Mouse (Mus musculus): ENCODE measurements around the gene Tulp4. TPM values are rescaled to one million over a fixed set of nuclear protein-coding genes. Genes with fewer than 3 reads are reported as not detected.

Tulp4 gene
- total RNA-seq (2021) = 10 to 100 TPM; 84.4 to 86.5 TPM
- long read RNA-seq, experiment 1, partial matches to known transcripts = 5 of 13 reads
- long read RNA-seq, experiment 1, other reads (novel, unspliced or antisense) = 7 of 13 reads
- long read RNA-seq, experiment 2, partial matches to known transcripts = 3 of 6 reads
- long read RNA-seq, experiment 2, other reads (novel, unspliced or antisense) = 2 of 6 reads

DNA sequence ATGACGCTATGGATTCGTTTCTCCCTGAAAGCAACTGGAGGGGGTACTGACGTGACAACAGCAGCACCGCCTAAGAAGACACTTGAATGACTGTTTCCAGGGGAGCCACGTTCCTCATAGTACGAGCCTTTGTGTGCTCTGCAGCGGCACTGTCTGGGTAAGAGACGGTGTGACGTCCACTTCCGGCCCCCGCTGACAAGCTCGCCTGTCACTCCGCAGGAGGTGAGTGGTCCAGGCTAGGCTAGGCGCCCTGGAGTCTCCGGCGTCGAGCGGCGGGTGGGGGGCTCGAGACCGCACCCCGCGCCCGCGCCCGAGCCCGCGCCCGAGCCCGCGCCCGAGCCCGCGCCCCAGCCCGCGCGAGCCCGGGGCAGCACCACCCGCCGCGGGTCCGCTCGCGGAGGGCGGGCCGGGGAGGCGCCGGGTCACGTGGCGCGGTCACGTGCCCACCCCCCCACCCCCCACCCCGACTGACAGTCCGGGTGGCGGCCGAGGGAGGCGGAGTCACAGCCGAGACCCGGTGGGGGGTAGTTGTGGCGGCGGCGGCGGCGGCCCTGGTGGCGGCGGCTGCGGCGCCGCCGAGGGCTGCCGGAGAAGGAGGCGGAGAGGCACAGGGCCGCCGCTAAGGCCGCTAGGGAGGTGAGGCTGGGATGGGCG, at the start of gene Tulp4:
TSS of gene Tulp4 (plus strand) at position 77 of the 654 bp plus-strand sequence.
- peak; percentile 88 to 92 for DNase-seq

- no peak for DNase-seq
Measured at GRCm38 (mm10) chr17:6062793-6063192, 43.4 kb upstream of the Tulp4 start.

GRCm38 (mm10) chr17:6063532-6063931, 42.7 kb upstream of the Tulp4 start:
- no peak for DNase-seq

DNA sequence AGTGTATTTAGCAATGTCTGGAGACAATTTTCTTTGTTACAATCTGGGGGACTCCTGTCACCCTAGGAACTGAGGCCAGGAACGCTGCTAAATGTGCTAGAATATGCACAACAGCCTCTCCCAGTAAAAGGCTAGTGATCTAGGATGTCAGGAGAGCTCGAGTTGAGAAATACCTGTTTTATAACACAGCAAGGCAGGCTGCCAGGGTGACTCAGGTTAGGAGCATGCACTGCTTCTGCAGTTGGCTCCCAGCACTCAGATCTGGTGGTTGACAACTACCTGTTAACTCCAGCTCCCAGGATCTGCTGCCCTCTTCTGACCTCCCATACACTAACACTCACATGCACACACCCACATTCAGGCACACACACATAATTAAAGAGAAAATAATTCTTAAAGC, 40.2 kb upstream of the Tulp4 start:
- DNase-seq = peak; percentile 68 to 71

DNA sequence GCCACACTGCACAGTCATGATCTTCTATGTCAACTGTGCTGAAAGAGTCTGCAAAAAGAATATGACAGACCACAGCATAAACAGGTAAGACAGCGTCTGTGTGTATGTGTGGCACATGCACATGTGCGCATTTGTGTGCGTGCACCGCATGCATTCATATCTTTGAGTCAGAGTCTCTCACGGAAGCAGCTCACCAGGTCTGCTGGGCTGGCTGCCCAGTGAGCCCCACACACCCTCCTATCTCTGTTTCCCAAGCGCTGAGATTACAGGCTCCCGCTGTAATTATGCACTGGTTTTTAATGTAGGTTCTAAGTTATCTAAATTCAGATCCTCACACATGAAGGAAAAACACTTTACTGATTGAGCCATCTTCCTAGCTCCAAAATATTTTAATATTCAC, 38.6 kb upstream of the Tulp4 start:
- DNase-seq = no peak

- peak; percentile 15 to 28 for DNase-seq
Measured at GRCm38 (mm10) chr17:6069866-6070265, 36.4 kb upstream of the Tulp4 start.

- DNase-seq = no peak
Measured at GRCm38 (mm10) chr17:6073405-6073804, 32.8 kb upstream of the Tulp4 start.

DNA sequence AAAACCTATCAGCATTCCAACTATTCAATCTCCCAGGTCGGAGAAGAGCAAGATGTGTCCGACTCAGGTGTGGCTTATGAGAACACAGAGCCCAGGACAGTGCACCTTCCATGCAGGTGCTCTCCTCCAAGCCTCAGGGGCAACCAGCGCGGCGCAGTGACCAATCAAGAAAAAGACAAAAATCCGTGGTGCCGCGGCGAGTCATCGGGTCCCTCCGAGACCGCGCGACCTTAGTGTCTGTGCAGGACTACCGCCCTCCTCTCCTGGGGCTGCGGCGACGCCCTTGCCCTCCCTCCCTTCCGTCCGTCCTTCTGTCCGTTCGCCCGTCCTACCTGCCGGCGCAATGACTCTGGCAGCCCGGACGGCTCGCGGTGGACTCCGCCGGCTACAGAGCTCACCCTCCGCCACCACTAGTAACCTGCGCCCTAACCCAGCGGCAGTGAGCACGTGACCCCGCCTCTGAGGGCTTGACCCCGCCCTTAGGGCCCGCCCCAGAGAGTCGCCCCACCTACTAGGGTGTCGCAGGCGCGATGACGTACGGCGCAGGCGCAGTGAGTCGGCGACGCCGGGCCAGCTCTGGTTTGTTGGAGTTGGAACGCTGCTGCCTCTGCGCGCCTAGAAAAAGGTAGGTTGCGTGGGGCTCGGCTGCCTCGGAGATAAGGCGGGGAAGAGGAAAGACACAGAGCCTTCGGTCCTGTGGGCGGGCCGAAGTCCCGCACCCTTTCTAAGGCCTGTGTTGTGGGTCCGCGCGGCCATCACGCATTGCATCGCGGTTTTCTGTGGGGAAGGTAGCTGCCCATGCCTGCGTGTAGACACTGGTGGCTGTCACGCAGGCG, 26.7 kb upstream of the Tulp4 start, which contains the start of the genes Serac1 and Gtf2h5:
TSS of gene Serac1 (minus strand) at position 455 of the 836 bp plus-strand sequence.
TSS of gene Gtf2h5 (plus strand) at position 500 of the 836 bp plus-strand sequence.
- peak; percentile 99 for DNase-seq

- DNase-seq = no peak
Measured at GRCm38 (mm10) chr17:6083323-6083890, 22.8 kb upstream of the Tulp4 start.

DNA sequence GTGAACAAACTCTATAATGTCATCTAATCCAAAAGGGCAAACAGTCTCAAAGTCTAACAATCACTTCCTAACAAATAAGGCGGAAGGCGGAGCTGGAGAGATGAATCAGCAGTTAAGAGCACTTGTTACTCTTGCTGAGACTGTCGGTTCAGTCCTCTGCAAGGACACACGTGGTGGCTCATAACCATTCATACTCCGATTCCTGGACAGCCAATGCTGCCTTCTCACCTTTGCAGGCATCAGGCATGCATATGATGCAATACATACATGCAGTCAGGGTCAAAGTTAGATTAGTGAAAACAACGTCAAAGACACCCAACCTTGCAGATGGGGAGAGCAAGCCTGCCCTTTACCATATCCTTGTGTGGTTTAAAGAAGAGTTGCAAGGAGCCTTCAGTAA, 14.6 kb upstream of the Tulp4 start:
- DNase-seq = no peak

GRCm38 (mm10) chr17:6095579-6095978, 10.7 kb upstream of the Tulp4 start:
- DNase-seq = no peak

- DNase-seq = peak; percentile 53 to 71
Measured at GRCm38 (mm10) chr17:6097884-6098283, 8.4 kb upstream of the Tulp4 start.

DNA sequence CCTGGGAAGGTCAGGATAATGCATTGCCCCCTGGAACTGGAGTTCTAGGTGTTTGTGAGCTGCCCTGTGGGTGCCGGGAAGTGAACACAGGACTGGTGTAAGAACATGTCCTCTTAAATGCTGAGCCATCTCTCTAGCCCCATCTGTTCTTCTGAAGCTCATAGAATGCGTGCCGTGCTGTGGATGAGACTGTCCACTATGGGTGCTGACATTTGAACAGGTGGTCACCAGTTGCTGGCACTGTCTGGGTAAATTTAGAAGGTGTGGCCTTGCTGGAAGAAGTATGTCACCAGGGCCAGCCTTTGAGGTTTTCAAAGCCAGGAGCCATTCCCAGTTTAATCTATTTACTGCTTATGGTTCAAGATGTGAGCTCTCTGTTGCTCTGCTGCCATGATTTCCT, 4.0 kb upstream of the Tulp4 start:
- DNase-seq = no peak

GRCm38 (mm10) chr17:6103566-6103965, 2.7 kb upstream of the Tulp4 start:
- DNase-seq = no peak

DNA sequence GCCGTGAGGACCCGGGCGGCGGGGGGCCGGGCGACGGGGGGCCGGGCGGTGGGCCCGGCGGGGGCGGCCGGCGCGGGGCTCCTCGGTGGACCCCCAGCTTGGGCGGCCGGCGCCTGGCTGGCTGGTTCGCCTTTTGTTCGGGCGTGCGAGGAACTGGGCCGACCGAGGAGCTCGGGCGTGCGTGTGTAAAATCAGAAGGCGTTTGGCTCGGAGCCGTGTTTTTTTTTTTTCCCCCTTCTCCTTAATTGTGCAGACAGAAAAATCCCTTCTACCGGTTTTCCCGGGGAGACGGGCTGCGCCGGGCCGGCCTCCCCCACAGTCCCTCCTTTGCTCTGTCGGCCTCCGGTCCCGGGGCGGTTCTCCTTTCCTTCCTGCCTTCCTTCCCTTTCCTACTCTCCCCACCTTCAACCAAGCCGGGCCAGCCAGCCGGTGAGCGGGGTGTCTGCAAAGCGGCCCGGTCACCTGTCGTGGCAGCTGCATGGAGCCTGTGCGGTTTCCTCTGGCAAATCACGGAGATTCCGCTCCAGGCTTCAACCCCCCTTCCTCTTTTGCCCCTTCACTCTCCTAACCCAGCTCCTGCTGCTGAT, 871 bp downstream of the Tulp4 start:
- DNase-seq = peak; percentile 55 to 69

- no peak for DNase-seq
Measured at GRCm38 (mm10) chr17:6108175-6108574, 1.9 kb downstream of the Tulp4 start.

DNA sequence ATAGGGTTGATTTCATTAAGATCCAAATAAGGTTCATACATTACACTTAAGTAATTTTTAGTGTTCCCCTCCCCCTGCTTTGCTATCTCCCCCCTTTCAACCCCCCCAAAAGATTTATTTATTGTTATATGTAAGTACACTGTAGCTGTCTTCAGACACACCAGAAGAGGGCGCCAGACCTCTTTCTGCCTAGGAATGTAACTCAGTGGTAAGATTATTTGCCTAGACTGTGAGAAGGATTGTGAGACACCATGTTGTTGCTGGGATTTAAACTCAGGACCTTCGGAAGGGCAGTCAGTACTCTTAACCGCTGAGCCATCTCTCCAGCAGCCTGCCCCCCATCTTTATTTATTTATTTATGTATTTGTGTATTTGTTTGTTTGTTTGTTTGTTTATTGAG, 4.7 kb downstream of the Tulp4 start:
- peak in 1 of 2 experiments; percentile 35 for DNase-seq

- DNase-seq = no peak
Measured at GRCm38 (mm10) chr17:6113653-6114052, 7.4 kb downstream of the Tulp4 start.

GRCm38 (mm10) chr17:6115085-6115484, 8.8 kb downstream of the Tulp4 start:
- DNase-seq = no peak

DNA sequence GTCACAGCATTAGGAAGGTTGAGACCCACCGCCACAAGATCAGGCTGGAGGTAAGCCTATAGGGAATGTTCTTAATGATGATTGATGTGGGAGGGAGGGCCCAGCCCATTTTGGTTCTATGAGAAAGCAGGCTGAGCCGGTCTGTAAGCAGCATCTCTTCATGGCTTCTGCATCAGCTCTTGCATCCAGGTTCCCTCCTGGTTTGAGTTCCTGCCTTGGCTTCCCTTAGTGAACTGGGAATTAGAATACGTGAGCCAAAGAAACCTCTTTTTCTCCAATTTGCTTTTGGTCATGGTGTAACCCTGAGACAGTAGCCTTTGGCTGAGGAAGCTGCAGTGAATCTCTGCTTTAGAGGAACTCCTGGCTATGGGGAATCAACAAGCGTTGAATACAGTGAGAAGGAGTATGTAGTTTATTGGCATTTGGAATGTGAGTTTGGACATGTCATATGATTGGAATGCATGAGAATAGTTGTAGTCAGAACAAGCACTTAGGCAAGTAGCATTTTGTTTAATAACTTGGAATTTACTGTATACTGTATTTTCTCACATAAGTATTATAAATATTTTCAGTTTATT, 11.0 kb downstream of the Tulp4 start:
- DNase-seq = no peak

- no peak for DNase-seq
Measured at GRCm38 (mm10) chr17:6117917-6118316, 11.7 kb downstream of the Tulp4 start.

DNA sequence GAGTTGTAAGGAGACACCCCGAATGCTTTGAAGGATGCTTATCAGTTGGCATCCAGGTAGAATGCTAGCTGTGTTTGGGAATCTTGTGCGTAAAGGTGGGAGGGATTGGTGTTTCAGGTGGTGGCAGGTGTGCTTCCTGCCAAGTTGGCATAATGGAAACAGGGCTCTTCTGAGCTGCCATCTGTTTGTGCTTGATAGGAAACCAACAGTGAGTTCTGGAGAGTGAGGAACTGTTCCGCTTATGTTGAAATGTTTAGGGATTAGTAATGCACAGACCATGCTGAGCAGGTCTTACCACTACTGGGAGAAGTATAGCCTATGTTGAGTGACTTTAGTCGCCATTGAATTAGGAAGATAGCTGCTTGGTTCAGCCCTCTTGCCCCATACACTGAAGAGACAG, 12.6 kb downstream of the Tulp4 start:
- no peak for DNase-seq
